Mouse (Mus musculus): ENCODE measurements around the gene Sorcs3.

GRCm38 (mm10) chr19:48240960-48241359 is 35.1 kb downstream of the Sorcs3 start:
- TF ChIP-seq POLR2A (IDR thresholded peaks at IDR 0.05; ENCODE audit: insufficient read length, low read depth) (no peak), REST (IDR thresholded peaks at IDR 0.05; ENCODE audit: insufficient read depth, insufficient read length) (no peak), TCF12 (IDR thresholded peaks at IDR 0.05; ENCODE audit: insufficient read depth, poor library complexity, severe bottlenecking) (no peak), MAX (IDR thresholded peaks at IDR 0.05; ENCODE audit: low read depth) (no peak), USF1 (IDR thresholded peaks at IDR 0.05; ENCODE audit: low read depth) (no peak), MYOD1 (IDR thresholded peaks at IDR 0.05; ENCODE audit: control insufficient read depth in 1 of 3, insufficient read length in 2 of 3, low read depth in 2 of 3) (no peak), E2F4 (IDR thresholded peaks at IDR 0.05; ENCODE audit: insufficient read depth) (no peak)
